Comparison of ENCODE assay signal across 11 mouse cellular contexts in genomic region chr10:86158198-86158899, GRCm38 (mm10).
A peak's percentile ranks its signal among the peaks of the same experiment; 100 is the strongest.
DNase-seq lines count a peak whose midpoint lies in the region; ATAC-seq lines count a peak whose summit lies in the region.
"Had no signal": no experiment of that assay in that cellular context is flagged by ENCODE, and none has a peak within 500 bp of the region (broad histone marks: within the 10 kb centered on the region; RNA-seq: fewer than 3 reads in every experiment).

No protein-coding gene starts in this region.

- DNase-seq in heart, adult 11 months: peak; percentile 98
- no peak for DNase-seq in heart, postnatal 10 days
- DNase-seq in midbrain, embryonic 14.5 days: no peak
- no peak for DNase-seq in cerebellum, adult 9-10 months
- no peak for DNase-seq in spleen, adult 18-20 months
- DNase-seq: liver, embryonic 13.5 days had no signal

- 80% methylated on average over 8 of the region's 8 CpGs for WGBS in hindbrain, embryonic 12.5 days
- 73% methylated on average over 8 of the region's 8 CpGs for WGBS in limb, embryonic 13.5 days
- WGBS in midbrain, embryonic 14.5 days: 83% methylated on average over 8 of the region's 8 CpGs

- H3K9me3 ChIP-seq in hindbrain, embryonic 12.5 days (replicated peaks): no peaks in the 10 kb centered on the region
- no peaks in the 10 kb centered on the region for H3K9me3 ChIP-seq in limb, embryonic 13.5 days
- no peaks in the 10 kb centered on the region for H3K9me3 ChIP-seq in midbrain, embryonic 14.5 days (ENCODE audit: control insufficient read depth, low read length)
- H3K9me3 ChIP-seq: liver, embryonic 13.5 days; neural tube, embryonic 15.5 days had no signal

- no peak for ATAC-seq in hindbrain, embryonic 12.5 days (ENCODE audit: low FRiP score)
- no peak for ATAC-seq in limb, embryonic 13.5 days (ENCODE audit: low FRiP score, low read depth)
- no peak for ATAC-seq in midbrain, embryonic 14.5 days (ENCODE audit: low FRiP score, low TSS enrichment)
- ATAC-seq: CD4-positive, CD25-positive, alpha-beta regulatory T cell, adult 4 months had no signal

- peak overlapping the region; percentile 52 for H3K27ac ChIP-seq in brown adipose tissue, adult 24 weeks (replicated peaks; ENCODE audit: low read depth, low read length)
- H3K27ac ChIP-seq in hindbrain, embryonic 12.5 days: peak overlapping the region; percentile 9; the same call in 1 of the 2 replicates
- peak overlapping the region; percentile 44; the same call in 1 of the 2 replicates for H3K27ac ChIP-seq in limb, embryonic 13.5 days
- no peak overlapping the region for H3K27ac ChIP-seq in midbrain, embryonic 14.5 days (replicated peaks; ENCODE audit: low read depth, low read length)
- H3K27ac ChIP-seq: liver, embryonic 13.5 days; neural tube, embryonic 15.5 days had no signal

- H3K36me3 ChIP-seq in hindbrain, embryonic 12.5 days: no peaks in the 10 kb centered on the region
- no peaks in the 10 kb centered on the region for H3K36me3 ChIP-seq in limb, embryonic 13.5 days
- no peaks in the 10 kb centered on the region for H3K36me3 ChIP-seq in midbrain, embryonic 14.5 days (ENCODE audit: control insufficient read depth, insufficient read depth, low read length)
- H3K36me3 ChIP-seq: liver, embryonic 13.5 days; neural tube, embryonic 15.5 days had no signal

- H3K4me1 ChIP-seq in brown adipose tissue, adult 24 weeks (ENCODE audit: control insufficient read depth, insufficient read depth, insufficient read length, low read length): peaks cover 9% of the 10 kb centered on the region
- peaks cover 3% of the 10 kb centered on the region; the same call in 1 of the 2 replicates for H3K4me1 ChIP-seq in hindbrain, embryonic 12.5 days
- peaks cover 9% of the 10 kb centered on the region; the same call in 1 of the 2 replicates for H3K4me1 ChIP-seq in limb, embryonic 13.5 days
- no peaks in the 10 kb centered on the region for H3K4me1 ChIP-seq in midbrain, embryonic 14.5 days (ENCODE audit: control insufficient read depth, insufficient read depth, low read length)
- H3K4me1 ChIP-seq: neural tube, embryonic 15.5 days had no signal

- no peak overlapping the region for H3K4me3 ChIP-seq in brown adipose tissue, adult 24 weeks (ENCODE audit: insufficient read depth, low read depth, low read length)
- H3K4me3 ChIP-seq in hindbrain, embryonic 12.5 days: no peak overlapping the region
- no peak overlapping the region for H3K4me3 ChIP-seq in limb, embryonic 13.5 days
- H3K4me3 ChIP-seq in midbrain, embryonic 14.5 days (replicated peaks; ENCODE audit: low read depth, low read length): no peak overlapping the region
- H3K4me3 ChIP-seq: liver, embryonic 13.5 days; neural tube, embryonic 15.5 days had no signal

- no peak overlapping the region for H3K9ac ChIP-seq in hindbrain, embryonic 12.5 days
- H3K9ac ChIP-seq in limb, embryonic 13.5 days: no peak overlapping the region
- no peak overlapping the region for H3K9ac ChIP-seq in midbrain, embryonic 14.5 days (replicated peaks; ENCODE audit: low read length)
- H3K9ac ChIP-seq: liver, embryonic 13.5 days; neural tube, embryonic 15.5 days had no signal

- intact Hi-C loops in heart, postnatal 10 days (cut with DNase I): loop anchor here (5.0 kb wide), 1 partner anchor 91 kb away; no protein-coding TSS in a partner anchor

- no peak overlapping the region for H3K4me2 ChIP-seq in hindbrain, embryonic 12.5 days (replicated peaks)
- no peak overlapping the region for H3K4me2 ChIP-seq in limb, embryonic 13.5 days (replicated peaks)
- H3K4me2 ChIP-seq in midbrain, embryonic 14.5 days (ENCODE audit: low read length): no peak overlapping the region
- H3K4me2 ChIP-seq: liver, embryonic 13.5 days; neural tube, embryonic 15.5 days had no signal

- H3K27me3 ChIP-seq in hindbrain, embryonic 12.5 days: no peaks in the 10 kb centered on the region
- no peaks in the 10 kb centered on the region for H3K27me3 ChIP-seq in limb, embryonic 13.5 days
- H3K27me3 ChIP-seq in midbrain, embryonic 14.5 days (ENCODE audit: control insufficient read depth, insufficient read depth, low read length): no peaks in the 10 kb centered on the region
- H3K27me3 ChIP-seq: liver, embryonic 13.5 days; neural tube, embryonic 15.5 days had no signal
